Mouse (Mus musculus) hindbrain, embryonic 14.5 days (tissue): ENCODE results near the gene Abca4. TPM values are rescaled to one million over a fixed set of nuclear protein-coding genes. Genes with fewer than 3 reads are reported as not detected.
A peak's percentile ranks its signal among the peaks of the same experiment; 100 is the strongest.
"Not testable (repeated sequence)": the region's sequence is repeated elsewhere in the genome, so short reads cannot be mapped to it uniquely, and the experiment has no call there.

Experiments used
- ATAC-seq: fragments of 200-750 bp; cut with Nextera tagmentation; 2 replicates; pipeline ENCODE4 v1.8.0; 2017; ENCODE audit warnings: moderate number of reproducible peaks, mild to moderate bottlenecking, moderate TSS enrichment, moderate library complexity; ENCODE audit not compliant: low FRiP score
- DNase-seq: peaks from one replicate; pipeline ENCODE4 v3.0.0-alpha.2; 2015; ENCODE audit warnings: low spot score
- H3K27ac ChIP-seq: fragments of 300-500 bp; sonication (generic); 2 replicates; pipeline ENCODE4 v1.5.1; 2014; ENCODE audit warnings: mild to moderate bottlenecking, moderate library complexity
- H3K27me3 ChIP-seq: fragments of 300-500 bp; sonication (generic); 2 replicates; pipeline ENCODE4 v1.6.1; 2014; ENCODE audit warnings: mild to moderate bottlenecking, low read length, mixed read lengths; ENCODE audit not compliant: control insufficient read depth, insufficient read depth
- H3K36me3 ChIP-seq: fragments of 300-500 bp; sonication (generic); replicated peaks from 2 replicates; pipeline ENCODE4 v1.6.1; 2014; ENCODE audit not compliant: control insufficient read depth, insufficient read depth
- H3K4me1 ChIP-seq: fragments of 300-500 bp; sonication (generic); replicated peaks from 2 replicates; pipeline ENCODE4 v1.6.1; 2014; ENCODE audit warnings: antibody characterized with exemption, low read length, mixed read lengths; ENCODE audit not compliant: control insufficient read depth, insufficient read depth
- H3K4me2 ChIP-seq: fragments of 300-500 bp; sonication (generic); replicated peaks from 2 replicates; pipeline ENCODE4 v1.6.1; 2014; ENCODE audit warnings: mild to moderate bottlenecking, moderate library complexity
- H3K4me3 ChIP-seq: fragments of 300-500 bp; sonication (generic); replicated peaks from 2 replicates; pipeline ENCODE4 v1.5.1; 2014; ENCODE audit warnings: mild to moderate bottlenecking, low read length
- H3K9ac ChIP-seq: fragments of 300-500 bp; sonication (generic); 2 replicates; pipeline ENCODE4 v1.6.1; 2014
- H3K9me3 ChIP-seq: fragments of 300-500 bp; sonication (generic); 2 replicates; pipeline ENCODE4 v1.6.1; 2016; ENCODE audit warnings: low read length; ENCODE audit not compliant: control insufficient read depth
- WGBS: fragments of 180-500 bp; shearing (Covaris S2); extraction: QIAGEN DNeasy Blood & Tissue Kit; methylation state at CpG from one replicate; pipeline ENCODE4 v1.1.7; 2014; 5-methylcytosine and 5-hydroxymethylcytosine counted together
- polyA plus RNA-seq: library from polyadenylated mRNA; unstranded; fragments of >200 nt; fragmentation: Nextera tagmentation; extraction: Ambion mirVana; gene quantifications from 2 replicates; pipeline ENCODE4 v1.2.1, GENCODE M21; 2014

Abca4 gene
- polyA plus RNA-seq, 1 experiment from 2014 or later: 5.1 TPM

DNA sequence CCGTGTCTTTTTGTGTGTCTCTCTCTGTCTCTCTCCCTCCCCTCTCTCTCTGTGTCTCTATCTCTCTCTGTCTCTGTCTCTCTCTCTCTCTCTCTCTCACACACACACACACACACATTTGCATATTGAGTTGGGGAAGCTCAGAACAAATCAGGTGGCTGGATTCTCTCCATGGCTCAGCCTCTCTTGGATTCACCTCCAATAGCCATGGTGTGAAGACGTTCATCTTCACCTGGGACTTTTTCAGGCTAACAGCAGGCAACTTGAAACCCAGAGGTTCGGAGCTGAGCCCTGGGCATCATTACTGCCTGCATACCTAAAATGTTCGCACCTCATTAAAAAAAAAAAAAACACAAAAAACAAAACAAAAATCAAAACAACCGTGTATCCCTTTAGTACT lies 29.4 kb downstream of the Abca4 start:
- Histone ChIP-seq H3K27ac (peak overlapping the region; percentile 66; the same call in 1 of the 2 replicates), H3K9me3 (no peaks in the 10 kb centered on the region), H3K36me3 (no peaks in the 10 kb centered on the region), H3K4me2 (no peak overlapping the region), H3K27me3 (no peaks in the 10 kb centered on the region), H3K4me3 (no peak overlapping the region), H3K4me1 (peaks cover 5% of the 10 kb centered on the region; the same call in 1 of the 2 replicates), H3K9ac (no peak overlapping the region)
- 68% methylated on average over 5 of the region's 5 CpGs for WGBS
- DNase-seq (no peak), ATAC-seq (no peak)

GRCm38 (mm10) chr3:122074334-122074733 lies 30.1 kb downstream of the Abca4 start:
- Histone ChIP-seq H3K9ac (no peak overlapping the region), H3K4me3 (no peak overlapping the region), H3K36me3 (no peaks in the 10 kb centered on the region), H3K4me1 (peaks cover 5% of the 10 kb centered on the region; the same call in 1 of the 2 replicates), H3K27ac (peak overlapping the region; percentile 66), H3K9me3 (no peaks in the 10 kb centered on the region), H3K4me2 (no peak overlapping the region), H3K27me3 (no peaks in the 10 kb centered on the region)
- ATAC-seq (peak; percentile 64; the same call in 1 of the 2 replicates), DNase-seq (no peak)
- WGBS: 23% methylated on average over 10 of the region's 10 CpGs

DNA sequence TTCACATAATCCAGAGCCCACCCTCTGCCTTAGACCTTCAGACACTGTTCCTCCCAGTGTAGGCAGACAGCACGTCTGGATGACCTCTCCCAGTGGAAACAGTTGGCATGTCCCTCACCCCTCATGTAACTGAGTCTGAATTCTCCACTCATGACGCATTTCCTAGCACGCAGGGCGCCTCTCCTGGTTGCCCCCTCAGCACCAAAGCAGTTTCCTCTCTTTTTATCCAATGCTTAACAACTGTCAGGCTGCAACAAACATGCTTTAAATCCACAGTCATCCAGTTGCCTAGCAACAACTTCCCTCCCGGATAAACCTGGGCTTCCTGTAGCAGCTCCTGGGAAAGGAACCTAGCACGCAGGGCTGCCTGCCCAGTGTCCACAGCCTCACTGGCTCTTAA lies 33.9 kb downstream of the Abca4 start:
- 0 out of 2 replicates have a peak, but pooled peaks have one; percentile 32 for ATAC-seq
- H3K27me3 ChIP-seq: no peaks in the 10 kb centered on the region; the same call in 1 of the 2 replicates
- H3K9ac ChIP-seq: no peak overlapping the region
- WGBS: 14% methylated on average over 6 of the region's 6 CpGs
- H3K4me1 ChIP-seq: peaks cover 5% of the 10 kb centered on the region; the same call in 1 of the 2 replicates
- no peak overlapping the region for H3K4me2 ChIP-seq
- DNase-seq: peak; percentile 73
- H3K4me3 ChIP-seq: no peak overlapping the region
- no peak overlapping the region for H3K27ac ChIP-seq
- no peaks in the 10 kb centered on the region for H3K36me3 ChIP-seq
- no peaks in the 10 kb centered on the region for H3K9me3 ChIP-seq

DNA sequence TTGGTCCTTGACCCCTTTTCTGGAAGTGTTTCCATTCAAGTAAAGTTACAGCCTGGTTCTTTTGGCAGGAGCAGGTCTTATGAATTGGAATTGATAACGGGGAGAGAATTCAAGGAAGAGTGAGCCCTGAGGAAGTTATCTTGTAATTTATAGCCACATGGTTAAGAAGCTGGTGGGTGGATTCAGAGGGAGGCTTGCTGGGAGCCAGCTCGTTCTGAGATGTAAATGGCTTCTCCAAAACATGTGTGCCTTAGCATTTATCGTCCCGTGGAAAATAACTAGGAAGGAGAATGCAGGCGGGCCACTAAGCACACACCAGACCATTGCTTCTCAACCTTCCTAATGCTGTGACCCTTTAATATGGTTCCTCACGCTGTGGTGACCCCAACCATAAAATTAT lies 34.9 kb downstream of the Abca4 start:
- Histone ChIP-seq H3K4me1 (peaks cover 1% of the 10 kb centered on the region; the same call in 1 of the 2 replicates), H3K9ac (no peak overlapping the region), H3K4me3 (no peak overlapping the region), H3K27ac (no peak overlapping the region), H3K4me2 (no peak overlapping the region), H3K36me3 (no peaks in the 10 kb centered on the region), H3K27me3 (no peaks in the 10 kb centered on the region; the same call in 1 of the 2 replicates), H3K9me3 (no peaks in the 10 kb centered on the region)
- 88% methylated on average over 6 of the region's 6 CpGs for WGBS
- ATAC-seq (no peak), DNase-seq (no peak)

- 93% methylated on average over 8 of the region's 8 CpGs for WGBS
- peaks cover 11% of the 10 kb centered on the region; the same call in 1 of the 2 replicates for H3K4me1 ChIP-seq
- H3K9me3 ChIP-seq, H3K27me3 ChIP-seq, H3K36me3 ChIP-seq, H3K4me2 ChIP-seq, ATAC-seq, H3K4me3 ChIP-seq, H3K27ac ChIP-seq, H3K9ac ChIP-seq, DNase-seq: not testable (repeated sequence)
Observed at GRCm38 (mm10) chr3:122081634-122082033, 37.4 kb downstream of the Abca4 start.

- Histone ChIP-seq H3K4me1 (peaks cover 11% of the 10 kb centered on the region; the same call in 1 of the 2 replicates), H3K9ac (no peak overlapping the region), H3K9me3 (no peaks in the 10 kb centered on the region), H3K4me3 (no peak overlapping the region), H3K27me3 (no peaks in the 10 kb centered on the region; the same call in 1 of the 2 replicates), H3K4me2 (no peak overlapping the region), H3K36me3 (no peaks in the 10 kb centered on the region), H3K27ac (no peak overlapping the region)
- WGBS: 85% methylated on average over 7 of the region's 7 CpGs
- ATAC-seq (no peak), DNase-seq (no peak)
Observed at GRCm38 (mm10) chr3:122082338-122082737, 38.1 kb downstream of the Abca4 start.

- ATAC-seq: peak; percentile 54
- Histone ChIP-seq H3K9ac (no peak overlapping the region), H3K4me2 (peak overlapping the region; percentile 40), H3K27ac (peak overlapping the region; percentile 50; the same call in 1 of the 2 replicates), H3K4me3 (no peak overlapping the region), H3K4me1 (peaks cover 11% of the 10 kb centered on the region; the same call in 1 of the 2 replicates), H3K27me3 (no peaks in the 10 kb centered on the region), H3K36me3 (no peaks in the 10 kb centered on the region), H3K9me3 (no peaks in the 10 kb centered on the region)
- WGBS: 21% methylated on average over 18 of the region's 18 CpGs
- no peak for DNase-seq
Observed at GRCm38 (mm10) chr3:122085157-122085989, 41.1 kb downstream of the Abca4 start.

DNA sequence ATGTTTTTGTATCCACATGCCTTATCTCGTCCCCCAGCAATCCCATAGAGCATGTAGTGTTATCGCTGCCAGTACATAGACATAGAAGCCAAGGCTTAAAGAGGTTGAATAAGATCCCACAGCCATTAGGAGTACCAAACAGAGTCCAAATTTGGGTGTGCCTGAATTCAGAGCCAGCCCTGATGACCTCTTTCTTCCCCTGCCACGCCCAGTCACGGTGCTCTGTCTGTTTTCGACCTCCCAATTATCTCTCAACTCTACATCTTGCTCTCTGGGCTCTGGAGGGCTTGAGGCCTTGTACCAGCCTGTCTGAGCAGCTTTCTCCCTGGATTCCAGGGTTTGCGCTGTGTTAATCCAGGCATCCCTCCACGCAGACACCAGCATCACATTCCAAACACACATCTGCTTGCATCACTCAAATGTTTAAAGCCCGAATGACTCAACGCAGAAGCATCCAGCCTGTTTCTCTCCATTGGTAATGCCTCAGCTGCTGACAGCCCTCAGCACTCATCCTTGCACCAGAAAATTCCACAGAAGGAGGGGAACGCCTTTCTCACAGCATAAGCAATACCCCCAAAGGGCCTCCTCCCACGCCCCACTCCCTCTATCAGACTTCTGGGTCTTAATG lies 43.9 kb downstream of the Abca4 start:
- no peak for DNase-seq
- Histone ChIP-seq H3K27me3 (no peaks in the 10 kb centered on the region), H3K4me2 (no peak overlapping the region), H3K36me3 (no peaks in the 10 kb centered on the region), H3K4me3 (no peak overlapping the region), H3K9me3 (no peaks in the 10 kb centered on the region), H3K27ac (no peak overlapping the region), H3K4me1 (peaks cover 11% of the 10 kb centered on the region; the same call in 1 of the 2 replicates), H3K9ac (no peak overlapping the region)
- 85% methylated on average over 11 of the region's 11 CpGs for WGBS
- no peak for ATAC-seq

GRCm38 (mm10) chr3:122090338-122090737 lies 46.1 kb downstream of the Abca4 start:
- no peak overlapping the region for H3K27ac ChIP-seq
- no peaks in the 10 kb centered on the region for H3K9me3 ChIP-seq
- no peak overlapping the region for H3K9ac ChIP-seq
- ATAC-seq: no peak
- no peaks in the 10 kb centered on the region for H3K36me3 ChIP-seq
- 77% methylated on average over 6 of the region's 6 CpGs for WGBS
- DNase-seq: no peak
- peaks cover 3% of the 10 kb centered on the region; the same call in 1 of the 2 replicates for H3K4me1 ChIP-seq
- no peak overlapping the region for H3K4me3 ChIP-seq
- H3K27me3 ChIP-seq: no peaks in the 10 kb centered on the region
- no peak overlapping the region for H3K4me2 ChIP-seq
